Mouse (Mus musculus): ENCODE results near the gene Camk2g.

DNA sequence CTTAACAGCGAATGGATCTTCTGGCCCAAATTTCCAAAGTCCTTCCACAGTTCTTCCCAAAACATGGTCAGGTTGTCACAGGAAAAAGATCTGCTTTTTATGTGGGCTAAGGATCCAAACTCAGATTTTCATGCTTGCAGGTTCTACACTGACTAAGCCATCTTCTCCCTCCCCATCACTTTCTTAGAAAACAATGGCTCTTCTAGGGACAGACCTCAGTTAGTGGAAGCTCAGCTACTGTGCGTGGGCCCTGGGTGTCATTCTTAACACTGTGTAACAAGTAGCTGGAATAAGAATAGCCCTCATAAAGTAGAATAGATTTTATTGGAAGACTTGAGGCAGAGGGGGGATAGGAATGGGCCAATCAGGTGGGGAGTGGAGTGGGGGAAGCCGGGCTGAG, 21.6 kb upstream of the Camk2g start:
- TF ChIP-seq CTCF (IDR thresholded peaks at IDR 0.05; ENCODE audit: control insufficient read depth, insufficient read depth, insufficient read length) (no peak), MYOD1 (IDR thresholded peaks at IDR 0.05; ENCODE audit: control insufficient read depth, insufficient read length, low read depth) (no peak), MAX (IDR thresholded peaks at IDR 0.05) (no peak), FOSL1 (IDR thresholded peaks at IDR 0.05; ENCODE audit: insufficient read depth, low read length, poor library complexity, severe bottlenecking) (no peak), USF1 (IDR thresholded peaks at IDR 0.05; ENCODE audit: low read depth) (no peak)
